Mouse (Mus musculus): ENCODE measurements around the gene Chpf2. TPM values are rescaled to one million over a fixed set of nuclear protein-coding genes. Genes with fewer than 3 reads are reported as not detected.

The Chpf2 gene
- total and polyA plus RNA-seq, 3 experiments, result 37.9 to 39.7 TPM; not detected in 1

- TF ChIP-seq E2F4 (IDR thresholded peaks at IDR 0.05; ENCODE audit: borderline replicate concordance, low read depth, low read length) (no peak), POLR2AphosphoS2 (IDR thresholded peaks at IDR 0.05; ENCODE audit: low read length) (no peak), ZKSCAN1 (IDR thresholded peaks at IDR 0.05; ENCODE audit: low read depth, low read length) (no peak)
These were observed 17.6 kb downstream of the Chpf2 start (continued) for GRCm38 (mm10) chr5:24604080-24604655.

- no peaks in the 10 kb centered on the region for H3K36me3 ChIP-seq (ENCODE audit: control insufficient read depth in 1 of 2, insufficient read depth in 2 of 2, low read length in 2 of 2)
- no peaks in the 10 kb centered on the region for H3K9me3 ChIP-seq (replicated peaks; ENCODE audit: insufficient read depth, low read length)
- H3K27me3 ChIP-seq (ENCODE audit: control insufficient read depth in 1 of 2, insufficient read depth in 2 of 2, low read length in 2 of 2), result peaks cover 47 to 72% of the 10 kb centered on the region in 2 experiments
- no peak overlapping the region for H3K27ac ChIP-seq (ENCODE audit: control insufficient read depth, low read depth, low read length)
- peaks cover 0 to 2% of the 10 kb centered on the region in 2 experiments; a peak in 1 of 4 replicates for H3K4me1 ChIP-seq (ENCODE audit: control insufficient read depth in 1 of 2, insufficient read depth in 2 of 2, low read length in 2 of 2)
- no peak for DNase-seq (ENCODE audit: low read depth, low spot score)
- TF ChIP-seq ZMIZ1 (IDR thresholded peaks at IDR 0.05; ENCODE audit: low read depth, low read length) (no peak), GABPA (IDR thresholded peaks at IDR 0.05; ENCODE audit: low read depth, low read length) (no peak), RAD21 (IDR thresholded peaks at IDR 0.05; ENCODE audit: low read depth, low read length) (no peak), POLR2A (IDR thresholded peaks at IDR 0.05; ENCODE audit: control insufficient read depth in 1 of 2, insufficient read depth in 1 of 2, low read depth in 1 of 2, low read length in 2 of 2, poor library complexity in 1 of 2) (no peak), HCFC1 (IDR thresholded peaks at IDR 0.05; ENCODE audit: low read depth, low read length) (no peak), E2F4 (IDR thresholded peaks at IDR 0.05; ENCODE audit: borderline replicate concordance, low read depth, low read length) (no peak), NRF1 (IDR thresholded peaks at IDR 0.05; ENCODE audit: insufficient read depth, low read depth, low read length, poor library complexity, severe bottlenecking) (peak; percentile 39; the same call in 1 of the 2 replicates), MAX (IDR thresholded peaks at IDR 0.05; ENCODE audit: low read length) (no peak), BHLHE40 (IDR thresholded peaks at IDR 0.05; ENCODE audit: borderline replicate concordance, low read depth, low read length) (no peak), ELF1 (IDR thresholded peaks at IDR 0.05; ENCODE audit: low read depth, low read length) (no peak), ZKSCAN1 (IDR thresholded peaks at IDR 0.05; ENCODE audit: low read depth, low read length) (no peak), EP300 (IDR thresholded peaks at IDR 0.05; ENCODE audit: low read depth in 1 of 2, low read length in 2 of 2) (no peak), CTCF (IDR thresholded peaks at IDR 0.05 in 2 of 3, conservative IDR thresholded peaks at IDR 0.05 in 1 of 3; ENCODE audit: control insufficient read depth in 1 of 3, insufficient read depth in 1 of 3, low read depth in 2 of 3, low read length in 3 of 3, poor library complexity in 1 of 3, severe bottlenecking in 1 of 3) (0 out of 6 replicates have a peak, but pooled peaks of 1 of the 3 experiments have one; percentile 0)
- no peaks in the 10 kb centered on the region; the same call in 1 of the 2 replicates for H3K79me2 ChIP-seq (ENCODE audit: control insufficient read depth, insufficient read depth, low read length, poor library complexity)
- H3K9ac ChIP-seq (ENCODE audit: control insufficient read depth, low read depth, low read length, poor library complexity, severe bottlenecking), result peak overlapping the region; percentile 44
- peak overlapping the region in 1 of 2 experiments; percentile 37; a peak in 2 of 4 replicates for H3K4me3 ChIP-seq (ENCODE audit: control insufficient read depth in 1 of 2, insufficient read depth in 1 of 2, low read depth in 2 of 2, low read length in 2 of 2)
These were observed 18.1 kb downstream of the Chpf2 start for GRCm38 (mm10) chr5:24604656-24605100.

- Histone ChIP-seq H3K9ac (ENCODE audit: control insufficient read depth, low read depth, low read length, poor library complexity, severe bottlenecking) (no peak overlapping the region), H3K4me1 (ENCODE audit: control insufficient read depth in 1 of 2, insufficient read depth in 2 of 2, low read length in 2 of 2) (peaks cover 0 to 2% of the 10 kb centered on the region in 2 experiments; a peak in 1 of 4 replicates), H3K9me3 (replicated peaks; ENCODE audit: insufficient read depth, low read length) (no peaks in the 10 kb centered on the region), H3K27ac (ENCODE audit: control insufficient read depth, low read depth, low read length) (no peak overlapping the region), H3K4me3 (ENCODE audit: control insufficient read depth in 1 of 2, insufficient read depth in 1 of 2, low read depth in 2 of 2, low read length in 2 of 2) (peak overlapping the region in 1 of 2 experiments; percentile 37; a peak in 1 of 4 replicates), H3K36me3 (ENCODE audit: control insufficient read depth in 1 of 2, insufficient read depth in 2 of 2, low read length in 2 of 2) (no peaks in the 10 kb centered on the region), H3K79me2 (ENCODE audit: control insufficient read depth, insufficient read depth, low read length, poor library complexity) (no peaks in the 10 kb centered on the region; the same call in 1 of the 2 replicates), H3K27me3 (ENCODE audit: control insufficient read depth in 1 of 2, insufficient read depth in 2 of 2, low read length in 2 of 2) (peaks cover 44 to 67% of the 10 kb centered on the region in 2 experiments)
- no peak for DNase-seq (ENCODE audit: low read depth, low spot score)
- no peak for TF ChIP-seq E2F4 (IDR thresholded peaks at IDR 0.05; ENCODE audit: borderline replicate concordance, low read depth, low read length)
- no peak for TF ChIP-seq MAX (IDR thresholded peaks at IDR 0.05; ENCODE audit: low read length)
- TF ChIP-seq TBP (IDR thresholded peaks at IDR 0.05; ENCODE audit: low read depth, low read length), result no peak
- TF ChIP-seq NELFE (IDR thresholded peaks at IDR 0.05; ENCODE audit: low read depth, low read length), result no peak
- TF ChIP-seq JUND (IDR thresholded peaks at IDR 0.05; ENCODE audit: low read depth, low read length), result no peak
- no peak for TF ChIP-seq TAL1 (IDR thresholded peaks at IDR 0.05; ENCODE audit: low read length)
- no peak for TF ChIP-seq NRF1 (IDR thresholded peaks at IDR 0.05; ENCODE audit: insufficient read depth, low read depth, low read length, poor library complexity, severe bottlenecking)
- no peak for TF ChIP-seq HCFC1 (IDR thresholded peaks at IDR 0.05; ENCODE audit: low read depth, low read length)
- no peak for TF ChIP-seq MAFK (IDR thresholded peaks at IDR 0.05; ENCODE audit: borderline replicate concordance, low read depth, low read length)
- no peak for TF ChIP-seq MAZ (IDR thresholded peaks at IDR 0.05; ENCODE audit: low read depth, low read length)
- no peak for TF ChIP-seq MYC (IDR thresholded peaks at IDR 0.05; ENCODE audit: low read depth, low read length)
- no peak for TF ChIP-seq ZNF384 (IDR thresholded peaks at IDR 0.05; ENCODE audit: low read depth, low read length)
- TF ChIP-seq ZMIZ1 (IDR thresholded peaks at IDR 0.05; ENCODE audit: low read depth, low read length), result no peak
- no peak for TF ChIP-seq MEF2A (IDR thresholded peaks at IDR 0.05; ENCODE audit: extremely low read depth, insufficient replicate concordance, low read depth, low read length, poor library complexity, severe bottlenecking)
- no peak for TF ChIP-seq GABPA (IDR thresholded peaks at IDR 0.05; ENCODE audit: low read depth, low read length)
- no peak for TF ChIP-seq MYB (IDR thresholded peaks at IDR 0.05; ENCODE audit: low read depth, low read length)
- no peak for TF ChIP-seq ETS1 (IDR thresholded peaks at IDR 0.05; ENCODE audit: low read depth, low read length)
These were observed 18.9 kb downstream of the Chpf2 start for GRCm38 (mm10) chr5:24605321-24605979.

Data from MEL (cell line).